Mouse (Mus musculus): ENCODE data around the gene Fitm1. TPM values are rescaled to one million over a fixed set of nuclear protein-coding genes. Genes with fewer than 3 reads are reported as not detected.

Gene Fitm1
- total and polyA plus RNA-seq, 3 experiments, result 0.07 TPM; not detected in 2

DNA sequence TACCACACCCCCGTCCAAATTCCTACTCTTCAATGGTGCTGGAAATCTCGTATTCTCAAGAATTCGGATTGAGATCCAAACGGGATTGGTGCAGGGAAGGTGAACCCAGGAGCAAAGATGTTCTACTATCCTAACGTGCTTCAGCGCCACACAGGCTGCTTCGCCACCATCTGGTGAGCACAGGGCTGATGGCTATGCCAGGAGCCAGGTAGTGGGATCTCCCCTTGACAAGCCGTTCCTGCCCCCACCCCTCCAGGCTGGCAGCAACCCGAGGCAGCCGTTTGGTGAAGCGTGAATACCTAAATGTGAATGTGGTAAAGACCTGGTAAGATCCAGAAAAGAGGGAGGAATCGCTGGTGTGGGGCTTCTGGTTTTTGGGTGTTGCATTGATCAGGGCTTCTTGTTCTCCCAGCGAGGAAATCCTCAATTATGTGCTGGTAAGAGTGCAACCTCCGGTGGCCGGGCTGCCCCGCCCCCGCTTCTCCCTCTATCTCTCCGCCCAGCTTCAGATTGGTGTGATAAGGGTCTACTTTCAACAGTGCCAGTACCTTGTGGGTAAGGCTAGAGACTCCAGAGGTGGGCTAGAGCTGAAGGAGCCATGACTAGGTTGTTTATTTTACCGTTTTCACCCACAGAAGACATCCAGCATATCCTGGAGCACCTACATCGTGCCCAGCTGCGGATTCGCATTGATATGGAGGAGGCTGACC is 43.2 kb downstream of the Fitm1 start (continued):
- TF ChIP-seq GATA1 (IDR thresholded peaks at IDR 0.05; ENCODE audit: low read depth, low read length), result peak; percentile 89
- peak; percentile 37 for TF ChIP-seq NELFE (IDR thresholded peaks at IDR 0.05; ENCODE audit: low read depth, low read length)
- TF ChIP-seq CHD1 (IDR thresholded peaks at IDR 0.05; ENCODE audit: low read depth, low read length), result no peak
- peak; percentile 72; the same call in 1 of the 2 replicates for TF ChIP-seq MAZ (IDR thresholded peaks at IDR 0.05; ENCODE audit: low read depth, low read length)
- no peak for TF ChIP-seq CTCF (IDR thresholded peaks at IDR 0.05 in 2 of 3, conservative IDR thresholded peaks at IDR 0.05 in 1 of 3; ENCODE audit: control insufficient read depth in 1 of 3, insufficient read depth in 1 of 3, low read depth in 2 of 3, low read length in 3 of 3, poor library complexity in 1 of 3, severe bottlenecking in 1 of 3)
- TF ChIP-seq ETS1 (IDR thresholded peaks at IDR 0.05; ENCODE audit: low read depth, low read length), result peak; percentile 63; the same call in 1 of the 2 replicates
- no peak for TF ChIP-seq ELF1 (IDR thresholded peaks at IDR 0.05; ENCODE audit: low read depth, low read length)
- no peak for TF ChIP-seq ZC3H11A (IDR thresholded peaks at IDR 0.05; ENCODE audit: low read depth, low read length)
- no peak for TF ChIP-seq NRF1 (IDR thresholded peaks at IDR 0.05; ENCODE audit: insufficient read depth, low read depth, low read length, poor library complexity, severe bottlenecking)
- TF ChIP-seq E2F4 (IDR thresholded peaks at IDR 0.05; ENCODE audit: borderline replicate concordance, low read depth, low read length), result no peak
- peak in 1 of 2 experiments; percentile 31; a peak in 1 of 4 replicates for TF ChIP-seq POLR2A (IDR thresholded peaks at IDR 0.05; ENCODE audit: control insufficient read depth in 1 of 2, insufficient read depth in 1 of 2, low read depth in 1 of 2, low read length in 2 of 2, poor library complexity in 1 of 2)

Other genes with a start within 250 kb of the Fitm1 start
Only the 30 nearest of the 31 such genes appear.
- 19.9 and 22.7 TPM in 2 replicates for gene Dhrs4, start 96.9 kb upstream of the Fitm1 start, total RNA-seq (2012; rRNA removed)
- 10 to 100 TPM in 1 of 2 experiments, not detected in 1; 34.2 TPM for gene Dhrs4, start 96.9 kb upstream of the Fitm1 start, polyA plus RNA-seq (2012; ENCODE audit: insufficient read depth in 1 of 2, insufficient read length in 2 of 2, low read depth in 1 of 2, low replicate concordance in 2 of 2, missing spikeins in 1 of 2)
- 0.23 and 0.27 TPM in 2 replicates for gene Carmil3, start 85.0 kb upstream of the Fitm1 start, total RNA-seq (2012; rRNA removed)
- 1 to 10 TPM in 1 of 2 experiments, not detected in 1; 2.6 TPM for gene Carmil3, start 85.0 kb upstream of the Fitm1 start, polyA plus RNA-seq (2012; ENCODE audit: insufficient read depth in 1 of 2, insufficient read length in 2 of 2, low read depth in 1 of 2, low replicate concordance in 2 of 2, missing spikeins in 1 of 2)
- not detected in 2 replicates for gene Cpne6, start 65.2 kb upstream of the Fitm1 start, total RNA-seq (2012; rRNA removed)
- not detected for gene Cpne6, start 65.2 kb upstream of the Fitm1 start, polyA plus RNA-seq (2012; ENCODE audit: insufficient read depth in 1 of 2, insufficient read length in 2 of 2, low read depth in 1 of 2, low replicate concordance in 2 of 2, missing spikeins in 1 of 2)
- not detected in 2 replicates for gene Nrl, start 50.6 kb upstream of the Fitm1 start, total RNA-seq (2012; rRNA removed)
- gene Nrl, start 50.6 kb upstream of the Fitm1 start, polyA plus RNA-seq (2012; ENCODE audit: insufficient read depth in 1 of 2, insufficient read length in 2 of 2, low read depth in 1 of 2, low replicate concordance in 2 of 2, missing spikeins in 1 of 2), result not detected
- 17.0 and 64.4 TPM in 2 replicates for gene Pck2, start 35.4 kb upstream of the Fitm1 start, total RNA-seq (2012; rRNA removed)
- 100 to 1,000 TPM in 1 of 2 experiments, 10 to 100 TPM in 1; 63.7 to 103 TPM for gene Pck2, start 35.4 kb upstream of the Fitm1 start, polyA plus RNA-seq (2012; ENCODE audit: insufficient read depth in 1 of 2, insufficient read length in 2 of 2, low read depth in 1 of 2, low replicate concordance in 2 of 2, missing spikeins in 1 of 2)
- gene Dcaf11, start 15.6 kb upstream of the Fitm1 start, total RNA-seq (2012; rRNA removed), result 24.3 and 27.7 TPM in 2 replicates
- gene Dcaf11, start 15.6 kb upstream of the Fitm1 start, polyA plus RNA-seq (2012; ENCODE audit: insufficient read depth in 1 of 2, insufficient read length in 2 of 2, low read depth in 1 of 2, low replicate concordance in 2 of 2, missing spikeins in 1 of 2), result 10 to 100 TPM in 1 of 2 experiments, not detected in 1; 37.9 TPM
- 0.73 and 0.92 TPM in 2 replicates for gene A730061H03Rik, start 15.2 kb upstream of the Fitm1 start, total RNA-seq (2012; rRNA removed)
- gene A730061H03Rik, start 15.2 kb upstream of the Fitm1 start, polyA plus RNA-seq (2012; ENCODE audit: insufficient read depth in 1 of 2, insufficient read length in 2 of 2, low read depth in 1 of 2, low replicate concordance in 2 of 2, missing spikeins in 1 of 2), result under 1 TPM in 1 of 2 experiments, not detected in 1; 0.86 TPM
- 73.8 and 85.9 TPM in 2 replicates for gene Psme1, start 2.5 kb downstream of the Fitm1 start, total RNA-seq (2012; rRNA removed)
- 100 to 1,000 TPM in 1 of 2 experiments, not detected in 1; 205 TPM for gene Psme1, start 2.5 kb downstream of the Fitm1 start, polyA plus RNA-seq (2012; ENCODE audit: insufficient read depth in 1 of 2, insufficient read length in 2 of 2, low read depth in 1 of 2, low replicate concordance in 2 of 2, missing spikeins in 1 of 2)
- 55.4 and 59.4 TPM in 2 replicates for gene Emc9, start 9.7 kb downstream of the Fitm1 start, total RNA-seq (2012; rRNA removed)
- gene Emc9, start 9.7 kb downstream of the Fitm1 start, polyA plus RNA-seq (2012; ENCODE audit: insufficient read depth in 1 of 2, insufficient read length in 2 of 2, low read depth in 1 of 2, low replicate concordance in 2 of 2, missing spikeins in 1 of 2), result 10 to 100 TPM in 1 of 2 experiments, not detected in 1; 38.7 TPM
- gene Psme2, start 15.5 kb downstream of the Fitm1 start, total RNA-seq (2012; rRNA removed), result 98.1 and 143 TPM in 2 replicates
- gene Psme2, start 15.5 kb downstream of the Fitm1 start, polyA plus RNA-seq (2012; ENCODE audit: insufficient read depth in 1 of 2, insufficient read length in 2 of 2, low read depth in 1 of 2, low replicate concordance in 2 of 2, missing spikeins in 1 of 2), result 100 to 1,000 TPM in 1 of 2 experiments, not detected in 1; 231 TPM
- 10.7 and 12.9 TPM in 2 replicates for gene Rnf31, start 16.1 kb downstream of the Fitm1 start, total RNA-seq (2012; rRNA removed)
- 10 to 100 TPM in 1 of 2 experiments, not detected in 1; 24.5 TPM for gene Rnf31, start 16.1 kb downstream of the Fitm1 start, polyA plus RNA-seq (2012; ENCODE audit: insufficient read depth in 1 of 2, insufficient read length in 2 of 2, low read depth in 1 of 2, low replicate concordance in 2 of 2, missing spikeins in 1 of 2)
- gene Irf9, start 28.0 kb downstream of the Fitm1 start, total RNA-seq (2012; rRNA removed), result 5.0 and 8.5 TPM in 2 replicates
- 10 to 100 TPM in 1 of 2 experiments, not detected in 1; 14.8 TPM for gene Irf9, start 28.0 kb downstream of the Fitm1 start, polyA plus RNA-seq (2012; ENCODE audit: insufficient read depth in 1 of 2, insufficient read length in 2 of 2, low read depth in 1 of 2, low replicate concordance in 2 of 2, missing spikeins in 1 of 2)
- 1.5 and 1.6 TPM in 2 replicates for gene Rec8, start 42.4 kb downstream of the Fitm1 start, total RNA-seq (2012; rRNA removed)
- gene Rec8, start 42.4 kb downstream of the Fitm1 start, polyA plus RNA-seq (2012; ENCODE audit: insufficient read depth in 1 of 2, insufficient read length in 2 of 2, low read depth in 1 of 2, low replicate concordance in 2 of 2, missing spikeins in 1 of 2), result 1 to 10 TPM in 1 of 2 experiments, not detected in 1; 2.5 TPM
- 46.2 and 54.1 TPM in 2 replicates for gene Ipo4, start 60.3 kb downstream of the Fitm1 start, total RNA-seq (2012; rRNA removed)
- gene Ipo4, start 60.3 kb downstream of the Fitm1 start, polyA plus RNA-seq (2012; ENCODE audit: insufficient read depth in 1 of 2, insufficient read length in 2 of 2, low read depth in 1 of 2, low replicate concordance in 2 of 2, missing spikeins in 1 of 2), result 100 to 1,000 TPM in 1 of 2 experiments, not detected in 1; 132 TPM
- gene Gm49378, start 62.3 kb downstream of the Fitm1 start, total RNA-seq (2012; rRNA removed), result not detected in 2 replicates
- gene Gm49378, start 62.3 kb downstream of the Fitm1 start, polyA plus RNA-seq (2012; ENCODE audit: insufficient read depth in 1 of 2, insufficient read length in 2 of 2, low read depth in 1 of 2, low replicate concordance in 2 of 2, missing spikeins in 1 of 2), result 1 to 10 TPM in 1 of 2 experiments, not detected in 1; 4.6 TPM
- 49.4 and 60.5 TPM in 2 replicates for gene Tm9sf1, start 68.2 kb downstream of the Fitm1 start, total RNA-seq (2012; rRNA removed)
- 10 to 100 TPM in 1 of 2 experiments, not detected in 1; 80.1 TPM for gene Tm9sf1, start 68.2 kb downstream of the Fitm1 start, polyA plus RNA-seq (2012; ENCODE audit: insufficient read depth in 1 of 2, insufficient read length in 2 of 2, low read depth in 1 of 2, low replicate concordance in 2 of 2, missing spikeins in 1 of 2)
- 0.08 and 0.10 TPM in 2 replicates for gene Tssk4, start 74.6 kb downstream of the Fitm1 start, total RNA-seq (2012; rRNA removed)
- gene Tssk4, start 74.6 kb downstream of the Fitm1 start, polyA plus RNA-seq (2012; ENCODE audit: insufficient read depth in 1 of 2, insufficient read length in 2 of 2, low read depth in 1 of 2, low replicate concordance in 2 of 2, missing spikeins in 1 of 2), result under 1 TPM in 1 of 2 experiments, not detected in 1; 0.40 TPM
- 25.5 and 30.6 TPM in 2 replicates for gene Mdp1, start 84.9 kb downstream of the Fitm1 start, total RNA-seq (2012; rRNA removed)
- gene Mdp1, start 84.9 kb downstream of the Fitm1 start, polyA plus RNA-seq (2012; ENCODE audit: insufficient read depth in 1 of 2, insufficient read length in 2 of 2, low read depth in 1 of 2, low replicate concordance in 2 of 2, missing spikeins in 1 of 2), result 10 to 100 TPM in 1 of 2 experiments, not detected in 1; 25.6 TPM
- gene Gmpr2, start 96.3 kb downstream of the Fitm1 start, total RNA-seq (2012; rRNA removed), result 22.3 and 24.5 TPM in 2 replicates
- 10 to 100 TPM in 1 of 2 experiments, not detected in 1; 28.8 TPM for gene Gmpr2, start 96.3 kb downstream of the Fitm1 start, polyA plus RNA-seq (2012; ENCODE audit: insufficient read depth in 1 of 2, insufficient read length in 2 of 2, low read depth in 1 of 2, low replicate concordance in 2 of 2, missing spikeins in 1 of 2)
- gene Nedd8, start 96.5 kb downstream of the Fitm1 start, total RNA-seq (2012; rRNA removed), result 515 and 516 TPM in 2 replicates
- 100 to 1,000 TPM in 1 of 2 experiments, not detected in 1; 528 TPM for gene Nedd8, start 96.5 kb downstream of the Fitm1 start, polyA plus RNA-seq (2012; ENCODE audit: insufficient read depth in 1 of 2, insufficient read length in 2 of 2, low read depth in 1 of 2, low replicate concordance in 2 of 2, missing spikeins in 1 of 2)
- gene Tinf2, start 106.2 kb downstream of the Fitm1 start, total RNA-seq (2012; rRNA removed), result 27.2 and 27.8 TPM in 2 replicates
- 10 to 100 TPM in 1 of 2 experiments, not detected in 1; 53.0 TPM for gene Tinf2, start 106.2 kb downstream of the Fitm1 start, polyA plus RNA-seq (2012; ENCODE audit: insufficient read depth in 1 of 2, insufficient read length in 2 of 2, low read depth in 1 of 2, low replicate concordance in 2 of 2, missing spikeins in 1 of 2)
- gene Tgm1, start 138.3 kb downstream of the Fitm1 start, total RNA-seq (2012; rRNA removed), result 5.8 and 6.2 TPM in 2 replicates
- 10 to 100 TPM in 1 of 2 experiments, not detected in 1; 11.4 TPM for gene Tgm1, start 138.3 kb downstream of the Fitm1 start, polyA plus RNA-seq (2012; ENCODE audit: insufficient read depth in 1 of 2, insufficient read length in 2 of 2, low read depth in 1 of 2, low replicate concordance in 2 of 2, missing spikeins in 1 of 2)
- gene Rabggta, start 146.6 kb downstream of the Fitm1 start, total RNA-seq (2012; rRNA removed), result 21.8 and 22.8 TPM in 2 replicates
- gene Rabggta, start 146.6 kb downstream of the Fitm1 start, polyA plus RNA-seq (2012; ENCODE audit: insufficient read depth in 1 of 2, insufficient read length in 2 of 2, low read depth in 1 of 2, low replicate concordance in 2 of 2, missing spikeins in 1 of 2), result 10 to 100 TPM in 1 of 2 experiments, not detected in 1; 32.0 TPM
- gene Dhrs1, start 170.1 kb downstream of the Fitm1 start, total RNA-seq (2012; rRNA removed), result 20.0 and 21.7 TPM in 2 replicates
- gene Dhrs1, start 170.1 kb downstream of the Fitm1 start, polyA plus RNA-seq (2012; ENCODE audit: insufficient read depth in 1 of 2, insufficient read length in 2 of 2, low read depth in 1 of 2, low replicate concordance in 2 of 2, missing spikeins in 1 of 2), result 10 to 100 TPM in 1 of 2 experiments, not detected in 1; 48.8 TPM
- gene Nop9, start 170.1 kb downstream of the Fitm1 start, total RNA-seq (2012; rRNA removed), result 46.1 and 47.8 TPM in 2 replicates
- gene Nop9, start 170.1 kb downstream of the Fitm1 start, polyA plus RNA-seq (2012; ENCODE audit: insufficient read depth in 1 of 2, insufficient read length in 2 of 2, low read depth in 1 of 2, low replicate concordance in 2 of 2, missing spikeins in 1 of 2), result 100 to 1,000 TPM in 1 of 2 experiments, not detected in 1; 112 TPM
- 1.7 and 2.4 TPM in 2 replicates for gene Cideb, start 182.8 kb downstream of the Fitm1 start, total RNA-seq (2012; rRNA removed)
- under 1 TPM in 1 of 2 experiments, not detected in 1; 0.53 TPM for gene Cideb, start 182.8 kb downstream of the Fitm1 start, polyA plus RNA-seq (2012; ENCODE audit: insufficient read depth in 1 of 2, insufficient read length in 2 of 2, low read depth in 1 of 2, low replicate concordance in 2 of 2, missing spikeins in 1 of 2)
- 0.19 and 0.59 TPM in 2 replicates for gene Ltb4r2, start 185.8 kb downstream of the Fitm1 start, total RNA-seq (2012; rRNA removed)
- gene Ltb4r2, start 185.8 kb downstream of the Fitm1 start, polyA plus RNA-seq (2012; ENCODE audit: insufficient read depth in 1 of 2, insufficient read length in 2 of 2, low read depth in 1 of 2, low replicate concordance in 2 of 2, missing spikeins in 1 of 2), result under 1 TPM in 1 of 2 experiments, not detected in 1; 0.52 TPM
- gene Ltb4r1, start 190.3 kb downstream of the Fitm1 start, total RNA-seq (2012; rRNA removed), result 0.35 and 0.65 TPM in 2 replicates
- gene Ltb4r1, start 190.3 kb downstream of the Fitm1 start, polyA plus RNA-seq (2012; ENCODE audit: insufficient read depth in 1 of 2, insufficient read length in 2 of 2, low read depth in 1 of 2, low replicate concordance in 2 of 2, missing spikeins in 1 of 2), result 1 to 10 TPM in 1 of 2 experiments, not detected in 1; 1.5 TPM
- 0.19 and 0.29 TPM in 2 replicates for gene Adcy4, start 208.5 kb downstream of the Fitm1 start, total RNA-seq (2012; rRNA removed)
- under 1 TPM in 1 of 2 experiments, not detected in 1; 0.35 TPM for gene Adcy4, start 208.5 kb downstream of the Fitm1 start, polyA plus RNA-seq (2012; ENCODE audit: insufficient read depth in 1 of 2, insufficient read length in 2 of 2, low read depth in 1 of 2, low replicate concordance in 2 of 2, missing spikeins in 1 of 2)
- 67.1 and 77.4 TPM in 2 replicates for gene Ripk3, start 213.2 kb downstream of the Fitm1 start, total RNA-seq (2012; rRNA removed)
- 100 to 1,000 TPM; 123 to 124 TPM for gene Ripk3, start 213.2 kb downstream of the Fitm1 start, polyA plus RNA-seq (2012; ENCODE audit: insufficient read depth in 1 of 2, insufficient read length in 2 of 2, low read depth in 1 of 2, low replicate concordance in 2 of 2, missing spikeins in 1 of 2)

Data from MEL (cell line).